Mouse (Mus musculus) neural tube, embryonic 12.5 days (tissue): ENCODE results near the gene Ptpn14. TPM values are rescaled to one million over a fixed set of nuclear protein-coding genes. Genes with fewer than 3 reads are reported as not detected.

ENCODE experiments used
- ATAC-seq: fragments of 200-750 bp; cut with Nextera tagmentation; 2 replicates; pipeline ENCODE4 v1.8.0; 2017; ENCODE audit warnings: low read depth, mild to moderate bottlenecking, moderate TSS enrichment, moderate library complexity; ENCODE audit not compliant: low FRiP score
- H3K27ac ChIP-seq: fragments of 300-500 bp; sonication (generic); 2 replicates; pipeline ENCODE4 v1.5.1; 2016
- H3K27me3 ChIP-seq: fragments of 300-500 bp; sonication (generic); replicated peaks from 2 replicates; pipeline ENCODE4 v1.6.1; 2016; ENCODE audit warnings: mild to moderate bottlenecking
- H3K36me3 ChIP-seq: fragments of 300-500 bp; sonication (generic); 2 replicates; pipeline ENCODE4 v1.6.1; 2016; ENCODE audit warnings: mild to moderate bottlenecking
- H3K4me1 ChIP-seq: fragments of 300-500 bp; sonication (generic); 2 replicates; pipeline ENCODE4 v1.6.1; 2016
- H3K4me2 ChIP-seq: fragments of 300-500 bp; sonication (generic); replicated peaks from 2 replicates; pipeline ENCODE4 v1.6.1; 2016; ENCODE audit warnings: mild to moderate bottlenecking
- H3K4me3 ChIP-seq: fragments of 300-500 bp; sonication (generic); 2 replicates; pipeline ENCODE4 v1.5.1; 2016
- H3K9ac ChIP-seq: fragments of 300-500 bp; sonication (generic); 2 replicates; pipeline ENCODE4 v1.6.1; 2016; ENCODE audit warnings: mild to moderate bottlenecking
- H3K9me3 ChIP-seq: fragments of 300-500 bp; sonication (generic); 2 replicates; pipeline ENCODE4 v1.6.1; 2016; ENCODE audit warnings: mild to moderate bottlenecking
- WGBS: fragments of 180-500 bp; shearing (Covaris S2); methylation state at CpG from one replicate; pipeline ENCODE4 v1.1.7; 2016; 5-methylcytosine and 5-hydroxymethylcytosine counted together
- polyA plus RNA-seq: library from polyadenylated mRNA; unstranded; fragments of >200 nt; fragmentation: Nextera tagmentation; extraction: Ambion mirVana; gene quantifications from 2 replicates; pipeline ENCODE4 v1.2.1, GENCODE M21; 2016

Gene Ptpn14
- polyA plus RNA-seq, 1 experiment from 2014 or later = 4.5 TPM

- 66% methylated on average over 13 of the region's 13 CpGs for WGBS
- Histone ChIP-seq H3K27ac (no peak overlapping the region), H3K4me3 (no peak overlapping the region), H3K4me2 (no peak overlapping the region), H3K9ac (no peak overlapping the region), H3K9me3 (no peaks in the 10 kb centered on the region), H3K36me3 (no peaks in the 10 kb centered on the region; the same call in 1 of the 2 replicates), H3K4me1 (no peaks in the 10 kb centered on the region), H3K27me3 (no peaks in the 10 kb centered on the region)
- ATAC-seq = no peak
Observed at GRCm38 (mm10) chr1:189800211-189800961, 72.3 kb downstream of the Ptpn14 start.

GRCm38 (mm10) chr1:189801303-189801702, 73.2 kb downstream of the Ptpn14 start:
- no peak overlapping the region for H3K4me2 ChIP-seq

DNA sequence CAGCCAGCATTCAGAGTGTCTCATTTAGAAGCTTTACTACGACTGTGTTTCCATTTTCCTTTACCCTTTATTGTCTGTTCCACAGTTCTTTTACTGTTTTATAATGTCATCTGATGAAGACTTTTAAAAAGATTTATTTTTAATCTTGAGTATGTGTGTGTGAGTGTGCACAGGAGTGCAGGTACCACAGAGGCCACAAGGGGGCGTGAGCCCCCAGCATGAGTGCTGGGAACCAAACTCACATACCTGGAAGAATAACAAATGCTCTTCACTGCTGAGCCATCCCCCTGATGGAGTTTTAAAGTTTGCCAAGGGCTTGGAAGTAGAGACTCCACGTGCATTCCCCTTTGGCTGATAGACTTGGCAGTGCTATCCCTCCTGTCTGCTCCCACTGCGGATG, 74.5 kb downstream of the Ptpn14 start:
- H3K36me3 ChIP-seq = no peaks in the 10 kb centered on the region; the same call in 1 of the 2 replicates
- H3K9ac ChIP-seq = no peak overlapping the region
- ATAC-seq = no peak
- no peak overlapping the region for H3K27ac ChIP-seq
- no peak overlapping the region for H3K4me2 ChIP-seq
- WGBS = 93% methylated on average over 4 of the region's 4 CpGs
- H3K9me3 ChIP-seq = no peaks in the 10 kb centered on the region
- H3K4me1 ChIP-seq = no peaks in the 10 kb centered on the region
- no peak overlapping the region for H3K4me3 ChIP-seq
- no peaks in the 10 kb centered on the region for H3K27me3 ChIP-seq

More at GRCm38 (mm10) chr1:189801303-189801702, 73.2 kb downstream of the Ptpn14 start:
- 78% methylated on average over 4 of the region's 4 CpGs for WGBS
- no peaks in the 10 kb centered on the region for H3K9me3 ChIP-seq
- no peaks in the 10 kb centered on the region; the same call in 1 of the 2 replicates for H3K36me3 ChIP-seq
- no peak overlapping the region for H3K9ac ChIP-seq
- H3K27me3 ChIP-seq = no peaks in the 10 kb centered on the region
- H3K4me3 ChIP-seq = no peak overlapping the region
- H3K4me1 ChIP-seq = no peaks in the 10 kb centered on the region
- no peak overlapping the region for H3K27ac ChIP-seq
- ATAC-seq = no peak

DNA sequence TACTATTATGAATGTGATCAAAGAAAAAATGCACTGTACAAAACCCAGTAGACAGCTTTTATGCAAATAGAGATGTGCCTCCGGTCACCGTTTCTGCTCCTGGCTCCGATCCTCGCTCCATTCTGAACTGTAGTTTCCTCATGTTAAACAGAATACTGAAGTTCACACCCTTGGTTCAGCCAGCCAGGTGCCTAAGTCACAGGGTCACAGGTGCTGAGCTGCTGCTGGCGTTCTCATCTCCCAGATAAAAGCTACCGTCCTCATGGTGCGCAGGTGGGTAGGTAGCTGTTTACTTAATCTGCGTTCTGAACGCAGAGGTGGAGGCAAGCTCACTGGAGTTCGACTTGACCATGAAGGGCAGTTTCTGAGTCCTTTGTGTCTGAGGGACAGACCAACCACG, 75.7 kb downstream of the Ptpn14 start:
- Histone ChIP-seq H3K36me3 (no peaks in the 10 kb centered on the region; the same call in 1 of the 2 replicates), H3K4me3 (no peak overlapping the region), H3K9me3 (no peaks in the 10 kb centered on the region), H3K4me2 (no peak overlapping the region), H3K4me1 (no peaks in the 10 kb centered on the region), H3K27me3 (no peaks in the 10 kb centered on the region), H3K27ac (no peak overlapping the region), H3K9ac (no peak overlapping the region)
- 93% methylated on average over 11 of the region's 11 CpGs for WGBS
- ATAC-seq = no peak

- ATAC-seq = no peak
- no peaks in the 10 kb centered on the region for H3K9me3 ChIP-seq
- H3K27ac ChIP-seq = no peak overlapping the region
- H3K4me2 ChIP-seq = no peak overlapping the region
- H3K4me1 ChIP-seq = no peaks in the 10 kb centered on the region
- no peak overlapping the region for H3K4me3 ChIP-seq
- H3K27me3 ChIP-seq = no peaks in the 10 kb centered on the region
- no peak overlapping the region for H3K9ac ChIP-seq
- 81% methylated on average over 13 of the region's 13 CpGs for WGBS
- no peaks in the 10 kb centered on the region; the same call in 1 of the 2 replicates for H3K36me3 ChIP-seq
Observed at GRCm38 (mm10) chr1:189806533-189807297, 78.6 kb downstream of the Ptpn14 start.

GRCm38 (mm10) chr1:189808015-189808414, 79.9 kb downstream of the Ptpn14 start:
- no peak overlapping the region for H3K9ac ChIP-seq
- H3K36me3 ChIP-seq = no peaks in the 10 kb centered on the region
- H3K4me3 ChIP-seq = no peak overlapping the region
- no peak overlapping the region for H3K4me2 ChIP-seq
- H3K27ac ChIP-seq = no peak overlapping the region
- no peaks in the 10 kb centered on the region for H3K9me3 ChIP-seq
- 95% methylated on average over 6 of the region's 6 CpGs for WGBS
- no peaks in the 10 kb centered on the region for H3K27me3 ChIP-seq
- H3K4me1 ChIP-seq = no peaks in the 10 kb centered on the region
- ATAC-seq = no peak

GRCm38 (mm10) chr1:189808453-189808852, 80.4 kb downstream of the Ptpn14 start:
- Histone ChIP-seq H3K4me3 (no peak overlapping the region), H3K9ac (no peak overlapping the region), H3K4me2 (no peak overlapping the region), H3K27ac (no peak overlapping the region), H3K36me3 (no peaks in the 10 kb centered on the region), H3K4me1 (no peaks in the 10 kb centered on the region), H3K9me3 (no peaks in the 10 kb centered on the region), H3K27me3 (no peaks in the 10 kb centered on the region)
- ATAC-seq = no peak
- WGBS = 94% methylated on average over 2 of the region's 2 CpGs

DNA sequence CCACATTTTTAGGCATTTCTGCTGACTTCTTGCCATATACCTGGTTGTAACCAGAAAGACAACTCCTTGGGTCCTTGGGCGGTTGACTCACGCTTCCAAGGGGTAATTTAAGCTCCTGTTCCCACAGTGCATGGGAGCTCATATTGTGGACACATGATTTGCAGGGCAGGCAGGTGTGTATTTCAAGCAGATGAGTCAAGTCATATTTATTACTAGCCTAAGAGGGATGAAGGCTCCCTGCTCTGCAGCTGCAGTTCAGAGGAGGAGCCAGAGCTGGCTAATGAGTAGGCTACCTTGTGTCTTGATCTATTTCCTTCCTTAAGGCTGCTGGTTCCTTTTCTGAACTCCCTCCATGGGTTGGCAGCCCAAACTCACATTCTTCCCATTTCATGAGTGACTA, 83.7 kb downstream of the Ptpn14 start:
- no peak overlapping the region for H3K4me2 ChIP-seq
- WGBS = 79% methylated on average over 2 of the region's 2 CpGs
- no peaks in the 10 kb centered on the region for H3K9me3 ChIP-seq
- H3K9ac ChIP-seq = no peak overlapping the region
- no peaks in the 10 kb centered on the region for H3K27me3 ChIP-seq
- H3K4me3 ChIP-seq = no peak overlapping the region
- no peak for ATAC-seq
- no peaks in the 10 kb centered on the region for H3K4me1 ChIP-seq
- no peak overlapping the region for H3K27ac ChIP-seq
- H3K36me3 ChIP-seq = no peaks in the 10 kb centered on the region

- no peak overlapping the region for H3K9ac ChIP-seq
- no peak overlapping the region for H3K4me2 ChIP-seq
- H3K4me1 ChIP-seq = no peaks in the 10 kb centered on the region
- H3K36me3 ChIP-seq = no peaks in the 10 kb centered on the region
- no peak overlapping the region for H3K27ac ChIP-seq
- no peaks in the 10 kb centered on the region for H3K9me3 ChIP-seq
- no peaks in the 10 kb centered on the region for H3K27me3 ChIP-seq
- H3K4me3 ChIP-seq = no peak overlapping the region
- no peak for ATAC-seq
- WGBS = 86% methylated on average over 4 of the region's 4 CpGs
Observed at GRCm38 (mm10) chr1:189814385-189814784, 86.3 kb downstream of the Ptpn14 start.

DNA sequence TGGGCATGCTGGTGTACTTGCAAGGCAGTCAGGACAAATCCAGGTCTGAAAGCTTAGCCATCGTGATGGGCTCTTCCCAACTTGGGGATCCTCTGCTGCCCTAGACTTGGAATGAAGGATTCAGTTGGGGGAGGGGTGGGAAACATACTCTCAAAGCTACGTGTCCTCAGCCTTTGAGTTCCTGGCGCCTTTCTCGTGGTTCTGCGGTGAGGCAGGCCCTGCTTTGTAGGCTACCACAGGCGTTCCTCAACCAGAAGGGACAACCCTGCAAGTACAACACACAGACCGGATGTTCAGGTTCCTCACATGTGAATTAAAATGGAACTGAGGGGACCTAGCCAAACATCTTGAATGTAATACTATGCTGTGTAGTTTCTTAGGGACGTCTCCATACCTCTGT, 89.0 kb downstream of the Ptpn14 start:
- Histone ChIP-seq H3K36me3 (no peaks in the 10 kb centered on the region), H3K4me2 (no peak overlapping the region), H3K27me3 (no peaks in the 10 kb centered on the region), H3K4me3 (no peak overlapping the region), H3K27ac (no peak overlapping the region), H3K9me3 (no peaks in the 10 kb centered on the region), H3K9ac (no peak overlapping the region), H3K4me1 (no peaks in the 10 kb centered on the region)
- no peak for ATAC-seq
- WGBS = 90% methylated on average over 8 of the region's 8 CpGs

DNA sequence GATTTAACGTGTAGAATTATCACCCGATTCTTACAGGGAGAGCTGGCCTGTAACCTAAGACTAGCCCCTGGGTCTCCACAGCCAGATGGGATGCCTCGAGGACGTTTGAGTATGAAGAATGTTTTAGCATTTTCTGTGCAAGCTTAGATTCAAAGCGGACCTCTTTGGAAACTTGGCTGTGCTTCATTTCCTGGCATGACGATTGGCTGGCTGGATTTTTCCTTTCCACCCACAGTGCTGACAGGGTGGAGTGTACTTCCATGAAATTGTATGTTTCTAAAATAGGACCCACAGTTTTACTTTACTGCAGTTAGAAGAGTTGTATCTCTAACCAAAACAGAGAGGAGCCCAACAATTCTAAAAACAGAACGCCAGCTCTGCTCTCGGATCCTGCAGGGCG, 89.7 kb downstream of the Ptpn14 start:
- Histone ChIP-seq H3K27ac (no peak overlapping the region), H3K4me3 (no peak overlapping the region), H3K4me1 (no peaks in the 10 kb centered on the region), H3K27me3 (no peaks in the 10 kb centered on the region), H3K36me3 (no peaks in the 10 kb centered on the region), H3K4me2 (no peak overlapping the region), H3K9me3 (no peaks in the 10 kb centered on the region), H3K9ac (no peak overlapping the region)
- 85% methylated on average over 9 of the region's 9 CpGs for WGBS
- no peak for ATAC-seq

DNA sequence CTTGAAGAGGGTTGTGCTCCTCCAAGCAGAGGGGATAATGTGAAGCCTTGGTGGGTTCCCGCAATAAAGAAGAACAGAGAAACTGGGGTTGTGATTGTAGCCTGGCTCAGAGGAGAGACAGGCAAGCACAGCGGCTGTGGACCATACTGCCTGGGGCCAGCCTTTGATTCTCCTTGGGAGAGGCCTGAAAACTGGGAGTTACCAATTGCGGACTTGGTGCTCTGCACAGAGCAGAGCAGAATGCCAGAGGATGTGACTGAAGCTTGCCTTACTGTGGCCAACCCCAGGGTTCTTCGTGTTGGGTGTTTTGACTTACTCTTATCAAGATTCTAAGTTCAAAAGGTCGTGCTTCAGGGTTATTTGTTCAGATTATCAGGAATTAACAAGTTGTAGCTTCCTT, 92.0 kb downstream of the Ptpn14 start:
- no peak for ATAC-seq
- Histone ChIP-seq H3K27me3 (no peaks in the 10 kb centered on the region), H3K27ac (no peak overlapping the region), H3K9me3 (no peaks in the 10 kb centered on the region), H3K9ac (no peak overlapping the region), H3K4me2 (no peak overlapping the region), H3K4me1 (no peaks in the 10 kb centered on the region), H3K4me3 (no peak overlapping the region), H3K36me3 (no peaks in the 10 kb centered on the region)
- 74% methylated on average over 5 of the region's 5 CpGs for WGBS
